Mouse (Mus musculus): ENCODE measurements around the gene Madd. TPM values are rescaled to one million over a fixed set of nuclear protein-coding genes. Genes with fewer than 3 reads are reported as not detected.

The Madd gene
- polyA plus RNA-seq, 1 experiment from 2014 or later, result 21.4 TPM

GRCm38 (mm10) chr2:91182405-91183147 lies 1.1 kb downstream of the Madd start:
- peak overlapping the region; percentile 76 for H3K9ac ChIP-seq (ENCODE audit: low read length)
- DNase-seq (ENCODE audit: low spot score) (peak; percentile 89), ATAC-seq (ENCODE audit: insufficient read depth, low FRiP score, low TSS enrichment) (peak; percentile 93)
- H3K27me3 ChIP-seq (ENCODE audit: control insufficient read depth, insufficient read depth, low read length), result no peaks in the 10 kb centered on the region
- no peaks in the 10 kb centered on the region for H3K36me3 ChIP-seq (ENCODE audit: control insufficient read depth, insufficient read depth, low read length)
- no peaks in the 10 kb centered on the region for H3K9me3 ChIP-seq (ENCODE audit: control insufficient read depth, low read length)
- peak overlapping the region; percentile 91 for H3K4me3 ChIP-seq (ENCODE audit: low read depth, low read length)
- H3K4me1 ChIP-seq (ENCODE audit: control insufficient read depth, insufficient read depth, low read length), result peaks cover 12% of the 10 kb centered on the region
- peak overlapping the region; percentile 81 for H3K27ac ChIP-seq (ENCODE audit: low read depth, low read length)
- WGBS, result under 1% methylated on average over 68 of the region's 81 CpGs
- H3K4me2 ChIP-seq (ENCODE audit: low read depth), result peak overlapping the region; percentile 78

- Histone ChIP-seq H3K4me1 (ENCODE audit: control insufficient read depth, insufficient read depth, low read length) (peaks cover 12% of the 10 kb centered on the region), H3K36me3 (ENCODE audit: control insufficient read depth, insufficient read depth, low read length) (no peaks in the 10 kb centered on the region), H3K27me3 (ENCODE audit: control insufficient read depth, insufficient read depth, low read length) (no peaks in the 10 kb centered on the region), H3K9me3 (ENCODE audit: control insufficient read depth, low read length) (no peaks in the 10 kb centered on the region), H3K4me2 (ENCODE audit: low read depth) (peak overlapping the region; percentile 78), H3K27ac (ENCODE audit: low read depth, low read length) (no peak overlapping the region; the same call in 1 of the 2 replicates), H3K4me3 (ENCODE audit: low read depth, low read length) (peak overlapping the region; percentile 91), H3K9ac (ENCODE audit: low read length) (peak overlapping the region; percentile 76)
- DNase-seq (ENCODE audit: low spot score), result peak; percentile 24
- 9% methylated on average over 8 of the region's 8 CpGs for WGBS
- ATAC-seq (ENCODE audit: insufficient read depth, low FRiP score, low TSS enrichment), result no peak
These were observed 1.6 kb downstream of the Madd start for GRCm38 (mm10) chr2:91182016-91182404.

- Histone ChIP-seq H3K4me1 (ENCODE audit: control insufficient read depth, insufficient read depth, low read length) (peaks cover 12% of the 10 kb centered on the region), H3K27me3 (ENCODE audit: control insufficient read depth, insufficient read depth, low read length) (no peaks in the 10 kb centered on the region), H3K27ac (ENCODE audit: low read depth, low read length) (no peak overlapping the region), H3K9ac (ENCODE audit: low read length) (no peak overlapping the region), H3K36me3 (ENCODE audit: control insufficient read depth, insufficient read depth, low read length) (no peaks in the 10 kb centered on the region), H3K4me3 (ENCODE audit: low read depth, low read length) (no peak overlapping the region), H3K9me3 (ENCODE audit: control insufficient read depth, low read length) (no peaks in the 10 kb centered on the region), H3K4me2 (ENCODE audit: low read depth) (no peak overlapping the region)
- no peak for DNase-seq (ENCODE audit: low spot score)
- no peak for ATAC-seq (ENCODE audit: insufficient read depth, low FRiP score, low TSS enrichment)
- WGBS, result 77% methylated on average over 5 of the region's 5 CpGs
These were observed 2.9 kb downstream of the Madd start for GRCm38 (mm10) chr2:91180706-91181105.

GRCm38 (mm10) chr2:91179825-91180224 lies 3.8 kb downstream of the Madd start:
- no peak overlapping the region for H3K4me3 ChIP-seq (ENCODE audit: low read depth, low read length)
- no peak overlapping the region for H3K27ac ChIP-seq (ENCODE audit: low read depth, low read length)
- WGBS, result 42% methylated on average over 4 of the region's 4 CpGs
- H3K9me3 ChIP-seq (ENCODE audit: control insufficient read depth, low read length), result no peaks in the 10 kb centered on the region
- ATAC-seq (ENCODE audit: insufficient read depth, low FRiP score, low TSS enrichment) (no peak), DNase-seq (ENCODE audit: low spot score) (no peak)
- no peaks in the 10 kb centered on the region for H3K36me3 ChIP-seq (ENCODE audit: control insufficient read depth, insufficient read depth, low read length)
- no peak overlapping the region for H3K9ac ChIP-seq (ENCODE audit: low read length)
- no peaks in the 10 kb centered on the region for H3K27me3 ChIP-seq (ENCODE audit: control insufficient read depth, insufficient read depth, low read length)
- no peak overlapping the region for H3K4me2 ChIP-seq (ENCODE audit: low read depth)
- H3K4me1 ChIP-seq (ENCODE audit: control insufficient read depth, insufficient read depth, low read length), result peaks cover 12% of the 10 kb centered on the region

- ATAC-seq (ENCODE audit: insufficient read depth, low FRiP score, low TSS enrichment) (no peak), DNase-seq (ENCODE audit: low spot score) (no peak)
- no peak overlapping the region for H3K4me2 ChIP-seq (ENCODE audit: low read depth)
- H3K9me3 ChIP-seq (ENCODE audit: control insufficient read depth, low read length), result no peaks in the 10 kb centered on the region
- no peaks in the 10 kb centered on the region for H3K27me3 ChIP-seq (ENCODE audit: control insufficient read depth, insufficient read depth, low read length)
- 87% methylated on average over 6 of the region's 6 CpGs for WGBS
- no peak overlapping the region for H3K27ac ChIP-seq (ENCODE audit: low read depth, low read length)
- H3K9ac ChIP-seq (ENCODE audit: low read length), result no peak overlapping the region
- H3K4me1 ChIP-seq (ENCODE audit: control insufficient read depth, insufficient read depth, low read length), result 0 out of 2 replicates have a peak, but pooled peaks cover 5% of the 10 kb centered on the region
- no peak overlapping the region for H3K4me3 ChIP-seq (ENCODE audit: low read depth, low read length)
- peaks cover 3% of the 10 kb centered on the region for H3K36me3 ChIP-seq (ENCODE audit: control insufficient read depth, insufficient read depth, low read length)
These were observed 7.4 kb downstream of the Madd start for GRCm38 (mm10) chr2:91176234-91176633.

- H3K4me3 ChIP-seq (ENCODE audit: low read depth, low read length), result no peak overlapping the region
- no peak overlapping the region for H3K27ac ChIP-seq (ENCODE audit: low read depth, low read length)
- WGBS, result 90% methylated on average over 4 of the region's 4 CpGs
- H3K27me3 ChIP-seq (ENCODE audit: control insufficient read depth, insufficient read depth, low read length), result no peaks in the 10 kb centered on the region
- no peak for DNase-seq (ENCODE audit: low spot score)
- 0 out of 2 replicates have a peak, but pooled peaks cover 2% of the 10 kb centered on the region for H3K4me1 ChIP-seq (ENCODE audit: control insufficient read depth, insufficient read depth, low read length)
- ATAC-seq (ENCODE audit: insufficient read depth, low FRiP score, low TSS enrichment), result no peak
- no peaks in the 10 kb centered on the region for H3K9me3 ChIP-seq (ENCODE audit: control insufficient read depth, low read length)
- no peak overlapping the region for H3K4me2 ChIP-seq (ENCODE audit: low read depth)
- H3K36me3 ChIP-seq (ENCODE audit: control insufficient read depth, insufficient read depth, low read length), result peaks cover 3% of the 10 kb centered on the region
- no peak overlapping the region for H3K9ac ChIP-seq (ENCODE audit: low read length)
These were observed 8.1 kb downstream of the Madd start for GRCm38 (mm10) chr2:91175490-91175889.

GRCm38 (mm10) chr2:91169587-91170322 lies 13.9 kb downstream of the Madd start:
- H3K36me3 ChIP-seq (ENCODE audit: control insufficient read depth, insufficient read depth, low read length), result peaks cover 7% of the 10 kb centered on the region
- no peak overlapping the region for H3K4me2 ChIP-seq (ENCODE audit: low read depth)
- WGBS, result 89% methylated on average over 25 of the region's 25 CpGs
- H3K9ac ChIP-seq (ENCODE audit: low read length), result no peak overlapping the region
- H3K4me1 ChIP-seq (ENCODE audit: control insufficient read depth, insufficient read depth, low read length), result no peaks in the 10 kb centered on the region
- no peak overlapping the region for H3K27ac ChIP-seq (ENCODE audit: low read depth, low read length)
- ATAC-seq (ENCODE audit: insufficient read depth, low FRiP score, low TSS enrichment) (no peak), DNase-seq (ENCODE audit: low spot score) (no peak)
- H3K9me3 ChIP-seq (ENCODE audit: control insufficient read depth, low read length), result no peaks in the 10 kb centered on the region
- H3K27me3 ChIP-seq (ENCODE audit: control insufficient read depth, insufficient read depth, low read length), result no peaks in the 10 kb centered on the region
- no peak overlapping the region for H3K4me3 ChIP-seq (ENCODE audit: low read depth, low read length)

- Histone ChIP-seq H3K27me3 (ENCODE audit: control insufficient read depth, insufficient read depth, low read length) (no peaks in the 10 kb centered on the region), H3K9ac (ENCODE audit: low read length) (no peak overlapping the region; the same call in 1 of the 2 replicates), H3K27ac (ENCODE audit: low read depth, low read length) (no peak overlapping the region), H3K36me3 (ENCODE audit: control insufficient read depth, insufficient read depth, low read length) (peaks cover 7% of the 10 kb centered on the region), H3K9me3 (ENCODE audit: control insufficient read depth, low read length) (no peaks in the 10 kb centered on the region), H3K4me1 (ENCODE audit: control insufficient read depth, insufficient read depth, low read length) (no peaks in the 10 kb centered on the region), H3K4me3 (ENCODE audit: low read depth, low read length) (no peak overlapping the region), H3K4me2 (ENCODE audit: low read depth) (no peak overlapping the region)
- no peak for DNase-seq (ENCODE audit: low spot score)
- WGBS, result 64% methylated on average over 4 of the region's 4 CpGs
- ATAC-seq (ENCODE audit: insufficient read depth, low FRiP score, low TSS enrichment), result no peak
These were observed 16.0 kb downstream of the Madd start for GRCm38 (mm10) chr2:91167629-91168028.

Data from neural tube, embryonic 11.5 days (tissue).